Mouse (Mus musculus): ENCODE data around the gene Mroh2a.

Gene Mroh2a

GRCm38 (mm10) chr1:88226670-88227379, at the start of gene Mroh2a:
Mroh2a (plus strand) TSS chr1:88226986.
- no peak for DNase-seq (ENCODE audit: extremely low read depth, insufficient read length, low spot score)

- no peak for DNase-seq (ENCODE audit: extremely low read depth, insufficient read length, low spot score)
These were observed 47.1 kb upstream of the Mroh2a start for GRCm38 (mm10) chr1:88179657-88180056.

GRCm38 (mm10) chr1:88186325-88186935, 40.4 kb upstream of the Mroh2a start:
- DNase-seq (ENCODE audit: extremely low read depth, insufficient read length, low spot score), result no peak

GRCm38 (mm10) chr1:88192136-88192535, 34.6 kb upstream of the Mroh2a start:
- DNase-seq (ENCODE audit: extremely low read depth, insufficient read length, low spot score), result no peak

GRCm38 (mm10) chr1:88195687-88196086, 31.1 kb upstream of the Mroh2a start:
- DNase-seq (ENCODE audit: extremely low read depth, insufficient read length, low spot score), result no peak

- DNase-seq (ENCODE audit: extremely low read depth, insufficient read length, low spot score), result no peak
These were observed 29.3 kb upstream of the Mroh2a start for GRCm38 (mm10) chr1:88197443-88197842.

GRCm38 (mm10) chr1:88199996-88200395, 26.8 kb upstream of the Mroh2a start:
- DNase-seq (ENCODE audit: extremely low read depth, insufficient read length, low spot score), result no peak

GRCm38 (mm10) chr1:88200456-88200855, 26.3 kb upstream of the Mroh2a start, which contains the start of gene Ugt1a2:
Ugt1a2 (plus strand) TSS chr1:88200601.
- no peak for DNase-seq (ENCODE audit: extremely low read depth, insufficient read length, low spot score)

- DNase-seq (ENCODE audit: extremely low read depth, insufficient read length, low spot score), result peak; percentile 13
These were observed 21.4 kb upstream of the Mroh2a start, which contains the start of gene Dnajb3 for GRCm38 (mm10) chr1:88205294-88205922. Dnajb3 (minus strand) TSS chr1:88205782.

GRCm38 (mm10) chr1:88206843-88207479, 19.8 kb upstream of the Mroh2a start:
- DNase-seq (ENCODE audit: extremely low read depth, insufficient read length, low spot score), result no peak

- peak; percentile 4 for DNase-seq (ENCODE audit: extremely low read depth, insufficient read length, low spot score)
These were observed 15.0 kb upstream of the Mroh2a start, which contains the start of gene Ugt1a1 for GRCm38 (mm10) chr1:88211812-88212211. Ugt1a1 (plus strand) TSS chr1:88211959.

- peak; percentile 10 for DNase-seq (ENCODE audit: extremely low read depth, insufficient read length, low spot score)
These were observed 14.3 kb upstream of the Mroh2a start for GRCm38 (mm10) chr1:88212341-88213045.

GRCm38 (mm10) chr1:88213061-88213460, 13.7 kb upstream of the Mroh2a start:
- DNase-seq (ENCODE audit: extremely low read depth, insufficient read length, low spot score), result peak; percentile 7

GRCm38 (mm10) chr1:88213766-88214461, 12.9 kb upstream of the Mroh2a start:
- peak; percentile 5 for DNase-seq (ENCODE audit: extremely low read depth, insufficient read length, low spot score)

GRCm38 (mm10) chr1:88214462-88214952, 12.3 kb upstream of the Mroh2a start:
- peak; percentile 4 for DNase-seq (ENCODE audit: extremely low read depth, insufficient read length, low spot score)

- peak; percentile 4 for DNase-seq (ENCODE audit: extremely low read depth, insufficient read length, low spot score)
These were observed 11.1 kb upstream of the Mroh2a start for GRCm38 (mm10) chr1:88215466-88216380.

GRCm38 (mm10) chr1:88216551-88216950, 10.2 kb upstream of the Mroh2a start:
- no peak for DNase-seq (ENCODE audit: extremely low read depth, insufficient read length, low spot score)

GRCm38 (mm10) chr1:88217144-88217543, 9.6 kb upstream of the Mroh2a start:
- DNase-seq (ENCODE audit: extremely low read depth, insufficient read length, low spot score), result no peak

- DNase-seq (ENCODE audit: extremely low read depth, insufficient read length, low spot score), result peak; percentile 3
These were observed 9.2 kb upstream of the Mroh2a start for GRCm38 (mm10) chr1:88217576-88217975.
